Mouse (Mus musculus): ENCODE measurements at regions not wholly inside any gene's neighbourhood (a gene's known extent, or its start where the extent isn't known, plus 50 kb on each side); places are given as distances from the start of the nearest gene placed in this dataset.

GRCm38 (mm10) chr7:119279896-119280661 is 95.7 kb upstream of the Gpr139 start:
- TF ChIP-seq CTCF (IDR thresholded peaks at IDR 0.05; ENCODE audit: low read depth) = no peak
- no peak for TF ChIP-seq EP300 (optimal IDR thresholded peaks at IDR 0.05)

Data from stomach, postnatal 0 days (tissue).